Mouse (Mus musculus): Measurements from ENCODE around the gene Wnt4. TPM values are rescaled to one million over a fixed set of nuclear protein-coding genes. Genes with fewer than 3 reads are reported as not detected.

Wnt4 gene
- polyA plus RNA-seq, 1 experiment from 2014 or later, result 2.2 TPM

DNA sequence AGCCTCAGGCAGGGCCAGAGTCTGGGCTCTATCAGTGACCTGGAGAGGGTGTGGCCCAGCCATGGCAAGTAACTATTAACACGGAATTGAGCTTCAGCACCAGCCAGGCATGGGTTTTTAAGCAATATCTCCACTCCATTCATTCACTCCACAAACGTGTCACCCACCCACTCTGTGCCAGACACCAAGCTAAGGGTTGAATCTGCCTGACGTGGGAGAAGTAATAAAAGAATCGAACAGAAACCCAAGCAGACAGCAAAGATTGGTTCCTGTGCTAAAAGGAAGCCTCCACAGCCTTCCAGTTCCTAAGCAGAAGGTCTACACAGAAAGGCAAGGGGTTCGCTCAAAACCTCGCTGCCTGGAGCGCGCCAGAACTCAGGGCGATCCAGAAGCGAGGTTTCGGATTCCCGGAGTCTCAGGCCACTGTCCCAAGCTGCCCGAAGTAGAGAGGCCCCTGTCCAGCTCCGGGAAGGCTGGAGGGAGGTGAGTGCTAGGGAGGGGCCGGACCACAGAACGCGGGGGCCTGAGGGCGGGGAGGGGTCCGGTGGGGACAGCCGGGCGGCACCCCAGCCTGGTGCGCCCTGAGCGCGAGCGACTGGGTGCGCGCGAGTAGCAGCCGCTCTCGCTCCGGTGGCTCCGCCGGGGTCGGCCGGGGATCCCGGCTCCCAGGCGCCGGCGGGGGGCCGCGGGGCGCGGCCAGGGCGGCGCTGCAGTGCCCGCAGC lies 685 bp upstream of the Wnt4 start:
- H3K27me3 ChIP-seq (ENCODE audit: control insufficient read depth, insufficient read depth, low read length), result peaks cover 48% of the 10 kb centered on the region
- H3K4me3 ChIP-seq (replicated peaks; ENCODE audit: low read length), result peak overlapping the region; percentile 52
- H3K36me3 ChIP-seq (replicated peaks; ENCODE audit: control insufficient read depth, insufficient read depth), result no peaks in the 10 kb centered on the region
- 3% methylated on average over 22 of the region's 46 CpGs for WGBS
- H3K4me1 ChIP-seq (replicated peaks; ENCODE audit: control insufficient read depth, insufficient read depth, low read length), result peaks cover 19% of the 10 kb centered on the region
- no peaks in the 10 kb centered on the region for H3K9me3 ChIP-seq (ENCODE audit: control insufficient read depth, low read length)
- ATAC-seq (ENCODE audit: low FRiP score) (no peak), DNase-seq (ENCODE audit: low spot score) (no peak)
- H3K4me2 ChIP-seq (replicated peaks), result peak overlapping the region; percentile 97
- no peak overlapping the region for H3K27ac ChIP-seq
- peak overlapping the region; percentile 61 for H3K9ac ChIP-seq

- Histone ChIP-seq H3K27me3 (ENCODE audit: control insufficient read depth, insufficient read depth, low read length) (peaks cover 50% of the 10 kb centered on the region), H3K4me1 (replicated peaks; ENCODE audit: control insufficient read depth, insufficient read depth, low read length) (peaks cover 19% of the 10 kb centered on the region), H3K4me2 (replicated peaks) (peak overlapping the region; percentile 97), H3K36me3 (replicated peaks; ENCODE audit: control insufficient read depth, insufficient read depth) (no peaks in the 10 kb centered on the region), H3K27ac (no peak overlapping the region), H3K4me3 (replicated peaks; ENCODE audit: low read length) (peak overlapping the region; percentile 52), H3K9ac (peak overlapping the region; percentile 61), H3K9me3 (ENCODE audit: control insufficient read depth, low read length) (no peaks in the 10 kb centered on the region)
- 0% methylated on average over 68 of the region's 71 CpGs for WGBS
- DNase-seq (ENCODE audit: low spot score), result no peak
- 0 out of 2 replicates have a peak, but pooled peaks have one; percentile 13 for ATAC-seq (ENCODE audit: low FRiP score)
Measured at GRCm38 (mm10) chr4:137277600-137278143, 383 bp downstream of the Wnt4 start.

DNA sequence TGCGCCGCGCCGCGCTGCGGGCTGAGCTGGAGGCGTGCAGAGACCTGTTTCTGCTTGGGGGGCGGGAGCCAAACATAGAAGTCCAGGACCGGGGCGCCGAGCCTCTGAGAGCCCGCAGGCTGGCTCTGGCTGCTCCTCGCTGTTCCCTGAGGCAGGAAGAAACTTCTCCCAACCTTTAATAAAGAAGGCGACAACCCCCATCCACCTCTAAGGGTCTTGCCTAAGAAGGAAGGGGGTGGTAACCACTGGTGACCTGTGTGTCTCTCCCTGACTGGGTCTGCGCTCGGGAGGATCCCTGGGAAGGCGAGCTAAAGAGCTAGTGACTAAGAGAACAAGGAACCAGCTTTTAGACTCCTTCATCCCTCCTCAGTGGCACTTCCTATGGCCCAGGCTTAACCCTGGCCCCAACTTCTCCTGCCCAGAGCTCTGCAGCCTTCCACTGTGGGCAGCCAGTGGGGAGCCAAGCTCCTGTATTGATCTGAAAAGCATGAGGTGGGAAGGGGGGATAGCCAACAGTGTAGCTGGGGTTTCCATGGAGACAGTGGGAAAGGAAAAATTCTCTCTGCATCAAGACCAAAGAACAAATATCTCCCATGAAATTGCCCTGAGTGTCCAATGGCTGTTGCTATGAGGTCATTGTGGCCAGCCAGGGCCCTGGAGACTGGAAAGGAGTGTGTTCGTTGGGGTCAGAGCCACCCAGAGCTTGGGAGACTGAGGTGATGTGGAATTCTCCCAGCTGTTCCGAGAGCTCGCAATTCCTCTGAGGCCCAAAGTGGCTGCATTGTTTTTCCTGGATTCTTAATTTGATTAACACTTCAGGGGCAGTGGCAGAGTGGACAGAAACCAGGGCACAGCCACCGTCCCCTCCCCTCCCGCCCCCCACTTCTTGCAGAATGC lies 1.1 kb downstream of the Wnt4 start:
- Histone ChIP-seq H3K9ac (peak overlapping the region; percentile 61), H3K4me1 (replicated peaks; ENCODE audit: control insufficient read depth, insufficient read depth, low read length) (peaks cover 19% of the 10 kb centered on the region), H3K27ac (no peak overlapping the region), H3K36me3 (replicated peaks; ENCODE audit: control insufficient read depth, insufficient read depth) (no peaks in the 10 kb centered on the region), H3K9me3 (ENCODE audit: control insufficient read depth, low read length) (no peaks in the 10 kb centered on the region), H3K27me3 (ENCODE audit: control insufficient read depth, insufficient read depth, low read length) (peaks cover 55% of the 10 kb centered on the region), H3K4me3 (replicated peaks; ENCODE audit: low read length) (peak overlapping the region; percentile 52), H3K4me2 (replicated peaks) (peak overlapping the region; percentile 97)
- 1% methylated on average over 22 of the region's 22 CpGs for WGBS
- ATAC-seq (ENCODE audit: low FRiP score) (no peak), DNase-seq (ENCODE audit: low spot score) (peak; percentile 51)

DNA sequence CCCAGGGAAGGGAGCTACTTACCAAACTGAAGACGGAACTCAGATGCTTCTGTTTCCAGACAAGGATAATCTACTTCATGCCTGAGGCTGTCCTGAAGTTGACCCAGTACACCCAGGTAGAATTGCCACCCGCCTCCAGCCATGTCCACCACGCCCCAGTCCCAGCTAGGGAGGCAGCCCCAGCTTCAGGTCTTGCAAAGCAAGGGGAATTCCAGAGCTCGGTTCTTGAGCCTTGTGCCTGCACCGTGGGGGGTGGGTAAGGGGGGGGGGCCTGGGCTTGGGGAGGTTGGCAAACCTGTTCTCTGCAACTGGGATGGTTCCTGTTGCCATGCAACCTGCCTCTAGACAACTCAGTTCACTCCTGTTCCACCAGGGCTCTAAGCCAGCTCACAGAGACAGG lies 2.1 kb downstream of the Wnt4 start:
- ATAC-seq (ENCODE audit: low FRiP score), result no peak
- peaks cover 62% of the 10 kb centered on the region for H3K27me3 ChIP-seq (ENCODE audit: control insufficient read depth, insufficient read depth, low read length)
- no peak overlapping the region for H3K27ac ChIP-seq
- no peaks in the 10 kb centered on the region for H3K9me3 ChIP-seq (ENCODE audit: control insufficient read depth, low read length)
- H3K4me2 ChIP-seq (replicated peaks), result peak overlapping the region; percentile 97; the same call in 1 of the 2 replicates
- H3K9ac ChIP-seq, result no peak overlapping the region
- no peaks in the 10 kb centered on the region for H3K36me3 ChIP-seq (replicated peaks; ENCODE audit: control insufficient read depth, insufficient read depth)
- DNase-seq (ENCODE audit: low spot score), result no peak
- 14% methylated on average over 5 of the region's 5 CpGs for WGBS
- H3K4me3 ChIP-seq (replicated peaks; ENCODE audit: low read length), result no peak overlapping the region
- peaks cover 19% of the 10 kb centered on the region for H3K4me1 ChIP-seq (replicated peaks; ENCODE audit: control insufficient read depth, insufficient read depth, low read length)

GRCm38 (mm10) chr4:137281273-137281672 lies 4.0 kb downstream of the Wnt4 start:
- Histone ChIP-seq H3K9ac (no peak overlapping the region), H3K4me1 (replicated peaks; ENCODE audit: control insufficient read depth, insufficient read depth, low read length) (peaks cover 19% of the 10 kb centered on the region), H3K4me3 (replicated peaks; ENCODE audit: low read length) (no peak overlapping the region), H3K27ac (no peak overlapping the region), H3K4me2 (replicated peaks) (no peak overlapping the region), H3K36me3 (replicated peaks; ENCODE audit: control insufficient read depth, insufficient read depth) (no peaks in the 10 kb centered on the region), H3K27me3 (ENCODE audit: control insufficient read depth, insufficient read depth, low read length) (peaks cover 51% of the 10 kb centered on the region), H3K9me3 (ENCODE audit: control insufficient read depth, low read length) (no peaks in the 10 kb centered on the region)
- 70% methylated on average over 3 of the region's 3 CpGs for WGBS
- ATAC-seq (ENCODE audit: low FRiP score), result no peak
- DNase-seq (ENCODE audit: low spot score), result no peak

GRCm38 (mm10) chr4:137282122-137282521 lies 4.8 kb downstream of the Wnt4 start:
- Histone ChIP-seq H3K27ac (no peak overlapping the region), H3K36me3 (replicated peaks; ENCODE audit: control insufficient read depth, insufficient read depth) (no peaks in the 10 kb centered on the region), H3K4me1 (replicated peaks; ENCODE audit: control insufficient read depth, insufficient read depth, low read length) (peaks cover 15% of the 10 kb centered on the region), H3K4me3 (replicated peaks; ENCODE audit: low read length) (no peak overlapping the region), H3K9me3 (ENCODE audit: control insufficient read depth, low read length) (no peaks in the 10 kb centered on the region), H3K9ac (no peak overlapping the region), H3K4me2 (replicated peaks) (no peak overlapping the region), H3K27me3 (ENCODE audit: control insufficient read depth, insufficient read depth, low read length) (peaks cover 45% of the 10 kb centered on the region)
- DNase-seq (ENCODE audit: low spot score) (no peak), ATAC-seq (ENCODE audit: low FRiP score) (no peak)
- WGBS, result 79% methylated on average over 5 of the region's 5 CpGs

GRCm38 (mm10) chr4:137282584-137283406 lies 5.5 kb downstream of the Wnt4 start:
- H3K4me1 ChIP-seq (replicated peaks; ENCODE audit: control insufficient read depth, insufficient read depth, low read length), result peaks cover 11% of the 10 kb centered on the region
- H3K9me3 ChIP-seq (ENCODE audit: control insufficient read depth, low read length), result no peaks in the 10 kb centered on the region
- H3K36me3 ChIP-seq (replicated peaks; ENCODE audit: control insufficient read depth, insufficient read depth), result no peaks in the 10 kb centered on the region
- H3K27me3 ChIP-seq (ENCODE audit: control insufficient read depth, insufficient read depth, low read length), result peaks cover 42% of the 10 kb centered on the region
- H3K4me2 ChIP-seq (replicated peaks), result no peak overlapping the region
- no peak overlapping the region for H3K4me3 ChIP-seq (replicated peaks; ENCODE audit: low read length)
- DNase-seq (ENCODE audit: low spot score), result no peak
- H3K9ac ChIP-seq, result no peak overlapping the region
- ATAC-seq (ENCODE audit: low FRiP score), result no peak
- no peak overlapping the region for H3K27ac ChIP-seq
- 13% methylated on average over 17 of the region's 17 CpGs for WGBS

- H3K4me2 ChIP-seq (replicated peaks), result no peak overlapping the region
- H3K9ac ChIP-seq, result no peak overlapping the region
- peaks cover 5% of the 10 kb centered on the region for H3K4me1 ChIP-seq (replicated peaks; ENCODE audit: control insufficient read depth, insufficient read depth, low read length)
- DNase-seq (ENCODE audit: low spot score), result no peak
- H3K4me3 ChIP-seq (replicated peaks; ENCODE audit: low read length), result no peak overlapping the region
- H3K27me3 ChIP-seq (ENCODE audit: control insufficient read depth, insufficient read depth, low read length), result peaks cover 36% of the 10 kb centered on the region
- ATAC-seq (ENCODE audit: low FRiP score), result no peak
- no peaks in the 10 kb centered on the region for H3K36me3 ChIP-seq (replicated peaks; ENCODE audit: control insufficient read depth, insufficient read depth)
- 23% methylated on average over 4 of the region's 4 CpGs for WGBS
- H3K27ac ChIP-seq, result no peak overlapping the region
- no peaks in the 10 kb centered on the region for H3K9me3 ChIP-seq (ENCODE audit: control insufficient read depth, low read length)
Measured at GRCm38 (mm10) chr4:137283407-137283732, 6.1 kb downstream of the Wnt4 start.

All from hindbrain, embryonic 14.5 days (tissue).